Mouse (Mus musculus) lung, adult 2 months (tissue): ENCODE results near the gene Map3k15.

ENCODE experiments used
- CTCF ChIP-seq: fragments of 200-500 bp; IDR thresholded peaks from 2 replicates; pipeline ENCODE4 v1.5.1; 2011; ENCODE audit warnings: mild to moderate bottlenecking, low read length, control low read depth; ENCODE audit not compliant: insufficient read depth
- POLR2A ChIP-seq: fragments of 200-500 bp; IDR thresholded peaks from 2 replicates; pipeline ENCODE4 v1.6.1; 2011; ENCODE audit warnings: low read depth, mild to moderate bottlenecking, control low read depth, low read length, borderline replicate concordance; ENCODE audit errors: extremely low read depth

DNA sequence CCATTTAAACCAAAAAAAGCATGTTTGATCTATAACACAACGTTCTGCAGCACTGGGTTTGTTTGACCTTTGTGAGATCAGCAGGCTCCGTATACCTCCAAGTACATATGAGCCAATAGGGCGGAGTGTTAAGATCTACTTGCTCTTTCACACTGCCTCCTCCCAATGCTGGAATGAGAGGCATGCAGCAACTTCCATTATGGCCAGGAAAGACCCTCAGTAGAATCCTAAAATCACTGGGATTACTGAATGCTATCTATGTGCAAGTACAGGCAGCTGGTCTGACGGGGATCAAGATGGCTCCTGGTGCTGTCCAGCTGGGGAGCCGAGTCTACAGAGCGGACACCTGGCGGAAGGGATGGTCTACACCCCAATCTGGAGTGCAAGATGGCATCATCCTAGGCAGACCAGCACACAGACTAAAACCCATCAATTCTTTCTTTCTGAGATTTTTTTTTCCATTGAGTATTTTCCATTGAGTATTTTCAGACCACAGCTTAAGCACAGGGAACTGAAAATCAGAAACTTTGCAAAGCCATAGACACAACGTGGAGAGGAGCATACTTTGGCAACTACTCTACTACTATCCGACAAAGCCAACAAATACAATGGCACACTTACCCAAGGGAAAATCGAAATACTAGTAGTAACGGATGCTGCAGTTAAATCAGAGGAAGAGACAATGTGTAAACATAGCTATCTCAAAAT is 146.1 kb downstream of the Map3k15 start:
- TF ChIP-seq CTCF (no peak), POLR2A (no peak)
